ENCODE assay signal across 22 mouse cellular contexts in genomic region chr19:14347429-14347828, GRCm38 (mm10).
DNase-seq lines count a peak whose midpoint lies in the region; ATAC-seq and TF ChIP-seq lines count a peak whose summit lies in the region.
"Had no signal": no experiment of that assay in that cellular context is flagged by ENCODE, and none has a peak within 500 bp of the region (broad histone marks: within the 10 kb centered on the region; RNA-seq: fewer than 3 reads in every experiment).

No protein-coding gene starts in this region.

- no peak overlapping the region for H3K4me2 ChIP-seq in heart, embryonic 13.5 days
- H3K4me2 ChIP-seq in lung, postnatal 0 days (replicated peaks; ENCODE audit: low read depth, low read length), result no peak overlapping the region
- H3K4me2 ChIP-seq: forebrain, embryonic 12.5 days; hindbrain, embryonic 13.5 days had no signal

- no peak; the same call in 1 of the 2 replicates for ATAC-seq in heart, embryonic 13.5 days (ENCODE audit: extremely low read depth, insufficient number of reproducible peaks, low FRiP score, low TSS enrichment)
- ATAC-seq in lung, postnatal 0 days, result no peak; the same call in 1 of the 2 replicates
- no peak for ATAC-seq in activated CD4-positive, CD25-positive, alpha-beta regulatory T cell, adult 4 months
- ATAC-seq: inflammation-experienced regulatory T-cells, adult 6 months; Patski had no signal

- no peak for TF ChIP-seq POLR2A in brain, embryonic 14.5 days (IDR thresholded peaks at IDR 0.05; ENCODE audit: borderline replicate concordance, extremely low read depth, insufficient read depth, insufficient read length, poor library complexity, severe bottlenecking)

- 0 out of 2 replicates have a peak, but pooled peaks cover 4% of the 10 kb centered on the region for H3K4me1 ChIP-seq in heart, embryonic 13.5 days
- no peaks in the 10 kb centered on the region for H3K4me1 ChIP-seq in lung, postnatal 0 days (ENCODE audit: insufficient read depth, low read depth, low read length)

- no peak for TF ChIP-seq EP300 in lung, postnatal 0 days (IDR thresholded peaks at IDR 0.05)

- H3K9ac ChIP-seq in heart, embryonic 13.5 days, result no peak overlapping the region
- H3K9ac ChIP-seq in lung, postnatal 0 days (replicated peaks; ENCODE audit: low read depth), result no peak overlapping the region
- H3K9ac ChIP-seq: forebrain, embryonic 12.5 days; hindbrain, embryonic 13.5 days had no signal

- H3K4me3 ChIP-seq in heart, embryonic 13.5 days, result no peak overlapping the region
- H3K4me3 ChIP-seq in lung, postnatal 0 days (ENCODE audit: low read depth, low read length), result no peak overlapping the region
- H3K4me3 ChIP-seq: forebrain, embryonic 12.5 days; heart, adult 2 months; hindbrain, embryonic 13.5 days had no signal

- H3K27me3 ChIP-seq in heart, embryonic 13.5 days (replicated peaks), result peaks cover 24% of the 10 kb centered on the region
- H3K27me3 ChIP-seq in lung, postnatal 0 days (replicated peaks; ENCODE audit: insufficient read depth, low read length), result no peaks in the 10 kb centered on the region
- H3K27me3 ChIP-seq: forebrain, embryonic 12.5 days had no signal

- no peak for TF ChIP-seq CTCF in lung, postnatal 0 days (IDR thresholded peaks at IDR 0.05)
- no peak for TF ChIP-seq CTCF in brain, embryonic 14.5 days (IDR thresholded peaks at IDR 0.05; ENCODE audit: borderline replicate concordance, extremely low read depth, insufficient read depth, insufficient read length)

- no peak for DNase-seq in heart, postnatal 10 days
- DNase-seq in lung, postnatal 0 days (ENCODE audit: low spot score), result peak; percentile 9
- no peak for DNase-seq in lung, postnatal 25 days (ENCODE audit: low spot score)
- DNase-seq in 416B (ENCODE audit: low read depth), result peak; percentile 18
- peak; percentile 35 for DNase-seq in brain, embryonic 14.5 days (ENCODE audit: low read depth)
- DNase-seq in urinary bladder, postnatal 10 days (ENCODE audit: low spot score), result no peak
- DNase-seq: adrenal gland, postnatal 10 days; cerebellum, adult 11 months; cerebellum, postnatal 10 days; gastrocnemius, postnatal 14 days; heart, adult 2 months; kidney, adult 2 months; kidney, postnatal 10 days; left cerebral cortex, postnatal 4 days; lung, postnatal 36 days; right cerebral cortex, postnatal 25 days had no signal

- H3K9me3 ChIP-seq in heart, embryonic 13.5 days, result no peaks in the 10 kb centered on the region
- H3K9me3 ChIP-seq in lung, postnatal 0 days (ENCODE audit: low read length), result no peaks in the 10 kb centered on the region
- H3K9me3 ChIP-seq: forebrain, embryonic 12.5 days; hindbrain, embryonic 13.5 days had no signal

- 0 out of 2 replicates have a peak overlapping the region, but pooled peaks have one; percentile 48 for H3K27ac ChIP-seq in heart, embryonic 13.5 days (replicated peaks)
- H3K27ac ChIP-seq in lung, postnatal 0 days (ENCODE audit: low read length), result no peak overlapping the region
- H3K27ac ChIP-seq: forebrain, embryonic 12.5 days; heart, adult 2 months; hindbrain, embryonic 13.5 days had no signal

- no peaks in the 10 kb centered on the region for H3K36me3 ChIP-seq in heart, embryonic 13.5 days
- H3K36me3 ChIP-seq in lung, postnatal 0 days (ENCODE audit: insufficient read depth, low read length), result no peaks in the 10 kb centered on the region
- H3K36me3 ChIP-seq: forebrain, embryonic 12.5 days; hindbrain, embryonic 13.5 days had no signal

- intact Hi-C loops in heart, postnatal 10 days (cut with DNase I), result no loop called here

Comparison
In these comparisons a context has a peak if more than half of its experiments do, and no peak if none do; other contexts are left out.
1. DNase-seq: peak in lung, postnatal 0 days (single experiment), 416B (single experiment) and brain, embryonic 14.5 days (single experiment); none in heart, postnatal 10 days (0 of 2), lung, postnatal 25 days (single experiment) and urinary bladder, postnatal 10 days (single experiment).